Mouse (Mus musculus) kidney, postnatal 14 days (tissue): ENCODE results near the gene CK137956.

Experiments used
- DNase-seq: peaks from one replicate; pipeline ENCODE4 v3.0.0; 2022; ENCODE audit warnings: mixed read lengths

Gene CK137956

GRCm38 (mm10) chr4:127907151-127907550 is 63.6 kb downstream of the CK137956 start:
- peak; percentile 2 for DNase-seq

- no peak for DNase-seq
Measured at GRCm38 (mm10) chr4:127903954-127904353, 66.8 kb downstream of the CK137956 start.

DNA sequence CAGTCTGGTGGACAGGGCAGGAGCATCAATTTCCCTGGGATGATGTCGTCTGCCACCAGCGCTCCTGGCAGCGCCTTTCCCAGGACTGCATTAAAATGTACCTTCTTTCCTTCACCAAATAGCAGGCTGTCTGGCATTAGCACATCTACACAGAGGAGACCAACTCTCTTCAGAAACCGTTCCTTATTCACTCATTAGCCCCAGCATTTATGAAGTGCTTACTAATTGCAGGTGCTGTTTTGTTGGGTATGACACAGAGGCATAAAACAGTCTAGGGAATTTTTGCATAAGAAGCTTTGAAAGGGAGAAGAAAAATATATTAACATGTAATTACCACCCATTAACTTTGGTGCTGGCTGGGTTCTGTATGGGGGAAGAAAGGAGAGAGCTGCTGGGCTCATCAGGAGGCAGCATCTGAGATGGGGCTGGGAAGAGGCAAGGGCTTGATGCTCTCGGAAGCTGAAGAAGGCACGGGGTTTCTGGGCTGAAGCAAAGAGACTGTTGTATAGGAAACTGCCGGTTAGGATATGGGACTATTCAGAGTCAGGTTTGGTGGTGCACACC is 69.8 kb downstream of the CK137956 start:
- no peak for DNase-seq

- DNase-seq, result no peak
Measured at GRCm38 (mm10) chr4:127889071-127889470, 81.7 kb downstream of the CK137956 start.

GRCm38 (mm10) chr4:127878966-127879365 is 91.8 kb downstream of the CK137956 start:
- no peak for DNase-seq
